Mouse (Mus musculus) granulocyte monocyte progenitor cell, adult 5-6 weeks (primary cell): ENCODE measurements around the gene Defb7. TPM values are rescaled to one million over a fixed set of nuclear protein-coding genes. Genes with fewer than 3 reads are reported as not detected.

ENCODE experiments used
- ATAC-seq: replicated peaks from 2 replicates; pipeline ENCODE4 v1.8.0; 2016; ENCODE audit warnings: mild to moderate bottlenecking, moderate TSS enrichment, inconsistent platforms; ENCODE audit not compliant: poor library complexity, severe bottlenecking
- total RNA-seq, 2 experiments: library from RNA; stranded (forward) in 1 of 2; stranded (reverse) in 1 of 2; fragments of 200-712, 200-1000 nt in 1 of 2; fragments of >200 nt in 1 of 2; fragmentation: Nextera tagmentation in 1 of 2; gene quantifications; 2 replicates each; pipeline ENCODE4 v1.2.3; 2014 to 2017

Defb7 gene
- total RNA-seq (2014; fragmentation: Nextera tagmentation) (not detected in 2 replicates), total RNA-seq (2017) (not detected in 2 replicates)

- ATAC-seq, result no peak
These were observed at the start of gene Defb7 for GRCm38 (mm10) chr8:19494797-19495196. TSS of gene Defb7 (plus strand) at chr8:19495097.

- ATAC-seq, result no peak
These were observed 48.5 kb upstream of the Defb7 start for GRCm38 (mm10) chr8:19446378-19446777.

- ATAC-seq, result no peak
These were observed 33.5 kb upstream of the Defb7 start for GRCm38 (mm10) chr8:19461355-19461754.

- ATAC-seq, result no peak
These were observed 25.9 kb upstream of the Defb7 start for GRCm38 (mm10) chr8:19469026-19469425.

GRCm38 (mm10) chr8:19500524-19500923 is 5.6 kb downstream of the Defb7 start:
- no peak for ATAC-seq

GRCm38 (mm10) chr8:19535195-19535829 is 40.4 kb downstream of the Defb7 start:
- ATAC-seq, result no peak

- no peak for ATAC-seq
These were observed 45.5 kb downstream of the Defb7 start for GRCm38 (mm10) chr8:19540376-19540775.

Other genes starting within 250 kb of the Defb7 start
- gene Defb5, start 247.5 kb upstream of the Defb7 start, total RNA-seq (2014; fragmentation: Nextera tagmentation), result not detected in 2 replicates
- not detected in 2 replicates for gene Defb5, start 247.5 kb upstream of the Defb7 start, total RNA-seq (2017)
- not detected in 2 replicates for gene Defb3, start 201.7 kb upstream of the Defb7 start, total RNA-seq (2014; fragmentation: Nextera tagmentation)
- not detected in 2 replicates for gene Defb3, start 201.7 kb upstream of the Defb7 start, total RNA-seq (2017)
- not detected in 2 replicates for gene Defb8, start 47.5 kb upstream of the Defb7 start, total RNA-seq (2014; fragmentation: Nextera tagmentation)
- not detected in 2 replicates for gene Defb8, start 47.5 kb upstream of the Defb7 start, total RNA-seq (2017)
- not detected in 2 replicates for gene 4930467E23Rik, start 234.5 kb downstream of the Defb7 start, total RNA-seq (2014; fragmentation: Nextera tagmentation)
- gene 4930467E23Rik, start 234.5 kb downstream of the Defb7 start, total RNA-seq (2017), result not detected in 2 replicates